Mouse (Mus musculus): ENCODE data around the gene Tbl2.

DNA sequence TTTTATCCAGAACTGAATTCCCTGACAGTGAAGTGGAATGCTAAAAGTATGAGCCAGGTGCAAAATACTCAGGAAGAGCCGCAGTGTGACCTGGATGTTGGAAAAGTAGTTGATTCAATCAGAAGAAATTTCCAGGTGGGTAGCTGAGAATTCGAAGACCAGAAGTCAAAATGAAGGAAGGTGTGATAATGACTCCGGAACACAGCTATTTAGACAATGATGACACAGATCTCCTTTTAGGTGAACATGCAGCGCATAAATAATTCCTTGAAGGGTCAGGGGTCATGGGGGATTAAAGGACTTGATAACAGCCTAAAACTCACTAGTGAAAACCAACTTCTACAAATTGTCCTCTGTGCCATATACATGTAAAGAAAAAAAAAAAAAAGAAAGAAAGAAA lies 18.0 kb downstream of the Tbl2 start:
- TF ChIP-seq CTCF (IDR thresholded peaks at IDR 0.05; ENCODE audit: borderline replicate concordance, insufficient read depth, low read depth, low read length) (no peak), POLR2A (IDR thresholded peaks at IDR 0.05; ENCODE audit: borderline replicate concordance, insufficient read depth, low read length) (no peak)
